Mouse (Mus musculus): Measurements from ENCODE around the gene Rac3. TPM values are rescaled to one million over a fixed set of nuclear protein-coding genes. Genes with fewer than 3 reads are reported as not detected.

Gene Rac3
- polyA plus RNA-seq, 1 experiment from 2014 or later = 10.0 TPM

DNA sequence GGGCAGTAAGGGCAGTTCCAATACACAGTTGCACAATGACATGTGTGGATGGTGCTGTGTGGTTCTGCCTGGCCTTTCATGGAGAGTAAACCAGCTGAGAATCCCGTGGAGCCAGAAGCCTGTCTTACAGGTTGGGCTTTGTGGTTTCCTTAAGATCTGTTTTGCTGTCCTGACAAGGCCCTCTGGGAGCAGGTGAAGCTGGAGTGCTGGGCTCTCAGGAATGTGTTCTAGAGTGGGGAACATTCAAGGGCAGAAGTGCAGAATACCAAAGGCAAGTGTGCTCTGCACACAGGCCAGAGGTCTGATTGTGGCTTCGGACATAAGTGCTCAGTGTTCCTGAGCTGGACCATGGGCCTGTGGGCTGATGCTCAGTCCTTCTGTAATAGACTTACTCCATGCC lies 36.6 kb upstream of the Rac3 start:
- in situ Hi-C loops (cut with MboI; ENCODE audit: low pct_unique_long_range_greater_than_20kb) = no loop called here
- ATAC-seq (no peak), DNase-seq (ENCODE audit: low read depth, low spot score) (no peak)
- no peaks in the 10 kb centered on the region for H3K27me3 ChIP-seq
- POLR2A ChIA-PET = interaction anchor here (1.5 to 1.6 kb wide), 2 partner anchors 8 to 10 kb away, joined by 4 to 5 read pairs; no protein-coding TSS in a partner anchor
- no peak for TF ChIP-seq CTCF (IDR thresholded peaks at IDR 0.05)
- CTCF ChIA-PET = interaction anchor here (1.2 to 2.2 kb wide), 2 partner anchors 13 to 26 kb away, joined by 4 read pairs; no protein-coding TSS in a partner anchor

DNA sequence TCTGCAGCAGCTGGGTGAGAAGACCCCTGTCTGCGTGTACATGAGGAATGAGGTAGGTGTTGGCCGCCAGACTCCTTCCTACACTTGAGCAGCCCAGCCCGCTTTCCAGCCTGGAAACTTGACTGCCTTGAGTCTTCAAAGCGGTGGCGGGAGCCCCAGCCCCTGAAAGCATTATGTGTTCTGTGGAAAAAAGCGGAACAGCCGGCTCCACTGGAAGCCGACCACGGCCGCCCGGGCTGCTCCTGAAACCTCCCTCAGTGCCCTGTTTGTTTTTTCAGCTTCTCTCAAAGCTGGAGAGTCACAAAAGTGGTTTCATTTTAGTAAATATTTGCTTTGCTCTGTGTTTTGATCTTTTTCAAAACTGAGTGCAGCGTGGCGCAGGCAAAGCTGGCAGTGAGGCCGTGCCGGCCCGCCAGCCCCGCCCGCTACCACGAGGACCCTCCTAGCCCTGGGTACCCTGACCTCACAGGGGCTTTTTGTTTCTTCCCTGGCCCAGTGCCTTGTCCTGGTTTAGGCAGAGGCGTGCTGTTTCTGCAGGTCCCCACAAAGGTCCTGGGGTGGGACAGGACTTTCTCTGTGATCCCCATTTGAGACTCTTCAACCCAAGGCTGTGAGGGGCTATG lies 34.5 kb upstream of the Rac3 start:
- POLR2A ChIA-PET = no interaction called here
- DNase-seq (ENCODE audit: low read depth, low spot score) (no peak), ATAC-seq (no peak)

DNA sequence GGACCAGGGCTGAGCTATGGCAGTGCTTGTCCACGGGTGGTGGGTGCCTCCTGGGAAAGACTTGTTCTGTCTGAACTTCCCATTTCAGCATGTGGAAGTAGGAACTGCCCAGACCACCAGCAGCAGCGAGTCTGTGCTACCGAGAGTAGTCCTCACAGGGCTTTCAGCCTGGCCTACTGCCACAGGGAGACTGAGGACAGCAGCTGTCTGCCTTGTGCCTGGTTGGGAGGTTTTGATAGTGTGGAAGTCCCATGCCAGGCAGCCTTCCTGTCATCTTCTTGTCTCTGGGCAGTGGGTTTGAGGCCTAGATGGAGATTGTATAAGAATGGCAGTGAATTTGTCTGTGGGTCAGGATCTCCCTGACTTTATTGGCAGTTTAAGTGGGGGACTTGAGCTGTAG lies 31.9 kb upstream of the Rac3 start:
- DNase-seq (ENCODE audit: low read depth, low spot score) (no peak), ATAC-seq (no peak)
- ChIA-PET CTCF (interaction anchor here (1.2 kb wide), 1 partner anchor 12 kb away, joined by 3 read pairs; no protein-coding TSS in a partner anchor), POLR2A (no interaction called here)
- no peaks in the 10 kb centered on the region for H3K27me3 ChIP-seq
- in situ Hi-C loops (cut with MboI; ENCODE audit: low pct_unique_long_range_greater_than_20kb) = no loop called here
- no peak for TF ChIP-seq CTCF (IDR thresholded peaks at IDR 0.05)

More for the DNA sequence above, 34.5 kb upstream of the Rac3 start:
- in situ Hi-C loops (cut with MboI; ENCODE audit: low pct_unique_long_range_greater_than_20kb) = no loop called here
- TF ChIP-seq CTCF (IDR thresholded peaks at IDR 0.05) = no peak
- CTCF ChIA-PET = no interaction called here
- no peaks in the 10 kb centered on the region for H3K27me3 ChIP-seq

- TF ChIP-seq CTCF (IDR thresholded peaks at IDR 0.05) = no peak
- ChIA-PET CTCF (interaction anchor here (0.7 to 1.3 kb wide), 3 partner anchors 16 to 26 kb away, joined by 3 read pairs; no protein-coding TSS in a partner anchor), POLR2A (interaction anchor here (2.3 kb wide), 1 partner anchor 9 kb away, joined by 5 read pairs; no protein-coding TSS in a partner anchor)
- H3K27me3 ChIP-seq = no peaks in the 10 kb centered on the region
- in situ Hi-C loops (cut with MboI; ENCODE audit: low pct_unique_long_range_greater_than_20kb) = no loop called here
- DNase-seq (ENCODE audit: low read depth, low spot score) (no peak), ATAC-seq (no peak)
These were observed 28.7 kb upstream of the Rac3 start for GRCm38 (mm10) chr11:120692471-120693011.

GRCm38 (mm10) chr11:120693461-120693860 lies 27.8 kb upstream of the Rac3 start:
- TF ChIP-seq CTCF (IDR thresholded peaks at IDR 0.05) = no peak
- ChIA-PET CTCF (interaction anchor here (0.7 to 0.8 kb wide), 2 partner anchors 19 to 27 kb away, joined by 3 read pairs; no protein-coding TSS in a partner anchor), POLR2A (interaction anchor here (2.3 kb wide), 1 partner anchor 10 kb away, joined by 5 read pairs; no protein-coding TSS in a partner anchor)
- H3K27me3 ChIP-seq = no peaks in the 10 kb centered on the region
- in situ Hi-C loops (cut with MboI; ENCODE audit: low pct_unique_long_range_greater_than_20kb) = no loop called here
- ATAC-seq (no peak), DNase-seq (ENCODE audit: low read depth, low spot score) (no peak)

GRCm38 (mm10) chr11:120695184-120695583 lies 26.1 kb upstream of the Rac3 start:
- CTCF ChIA-PET = no interaction called here
- DNase-seq (ENCODE audit: low read depth, low spot score) = no peak
- in situ Hi-C loops (cut with MboI; ENCODE audit: low pct_unique_long_range_greater_than_20kb) = no loop called here
- POLR2A ChIA-PET = no interaction called here
- ATAC-seq = no peak
- H3K27me3 ChIP-seq = no peaks in the 10 kb centered on the region
- TF ChIP-seq CTCF (IDR thresholded peaks at IDR 0.05) = no peak

DNA sequence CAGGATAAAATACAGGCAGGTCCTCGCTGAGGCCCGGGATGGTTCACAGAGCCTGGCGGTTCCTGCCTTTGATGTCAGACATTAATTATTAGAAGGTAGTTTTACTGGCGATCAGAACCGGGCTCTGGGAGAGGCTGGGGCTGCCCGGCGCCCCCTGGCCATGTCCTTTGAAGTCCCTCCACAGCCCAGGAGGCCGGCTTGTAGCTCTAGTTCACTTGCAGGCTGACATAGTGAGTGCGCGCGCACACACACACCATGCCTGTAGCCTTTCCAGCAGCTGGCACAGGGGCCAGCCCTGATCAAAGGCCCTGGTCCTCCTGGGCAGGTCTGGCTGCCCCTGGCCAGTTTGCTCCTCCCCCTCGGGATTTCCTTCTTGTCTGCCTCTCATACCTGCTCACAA lies 25.6 kb upstream of the Rac3 start:
- ATAC-seq (no peak), DNase-seq (ENCODE audit: low read depth, low spot score) (no peak)
- CTCF ChIA-PET = no interaction called here
- POLR2A ChIA-PET = no interaction called here
- no peak for TF ChIP-seq CTCF (IDR thresholded peaks at IDR 0.05)
- in situ Hi-C loops (cut with MboI; ENCODE audit: low pct_unique_long_range_greater_than_20kb) = no loop called here
- no peaks in the 10 kb centered on the region for H3K27me3 ChIP-seq

DNA sequence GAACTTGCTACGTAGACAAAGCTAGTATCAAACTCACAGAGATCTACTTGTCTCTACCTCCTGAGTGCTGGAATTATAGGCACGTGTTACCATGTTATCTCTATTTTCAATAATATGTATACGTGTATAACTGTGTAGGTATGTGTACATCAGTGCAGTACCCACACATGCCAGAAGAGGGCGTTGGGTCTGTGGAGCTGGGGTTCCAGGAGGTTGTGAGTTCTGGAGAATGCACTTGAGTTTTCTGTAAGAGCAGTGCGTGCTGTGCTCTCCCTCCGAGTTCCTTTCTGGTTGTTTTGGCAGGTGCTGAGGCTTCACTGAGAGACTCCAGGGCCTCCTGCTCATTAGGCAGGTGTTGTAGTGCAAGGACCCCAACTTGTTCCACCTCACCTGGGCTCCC lies 24.7 kb upstream of the Rac3 start:
- ATAC-seq (no peak), DNase-seq (ENCODE audit: low read depth, low spot score) (no peak)
- no peak for TF ChIP-seq CTCF (IDR thresholded peaks at IDR 0.05)
- POLR2A ChIA-PET = no interaction called here
- CTCF ChIA-PET = interaction anchor here (1.6 to 1.9 kb wide), 2 partner anchors 23 to 65 kb away, joined by 3 to 4 read pairs; partner anchors contain the start of gene Aspscr1
- in situ Hi-C loops (cut with MboI; ENCODE audit: low pct_unique_long_range_greater_than_20kb) = no loop called here
- no peaks in the 10 kb centered on the region for H3K27me3 ChIP-seq

DNA sequence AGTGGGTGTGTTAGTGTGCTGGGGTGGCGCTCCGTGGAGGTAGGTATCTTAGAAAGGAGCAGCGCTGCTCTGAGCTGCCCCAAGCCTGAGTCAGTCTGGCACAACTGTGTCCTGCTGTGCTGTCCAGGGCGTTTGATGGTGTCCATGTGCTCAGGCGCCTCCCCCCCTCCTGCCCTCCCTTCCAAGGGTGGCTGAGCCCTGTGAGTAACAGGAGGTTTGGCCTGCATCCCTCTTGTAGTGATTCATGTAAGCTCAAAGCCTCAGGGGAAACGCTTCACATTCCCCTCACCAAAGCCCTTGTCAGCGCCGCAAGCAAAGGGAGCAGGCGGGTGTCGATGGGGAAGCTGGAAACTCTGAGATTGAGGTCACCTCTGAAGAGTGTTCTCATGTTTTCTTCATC lies 23.5 kb upstream of the Rac3 start:
- no peak for TF ChIP-seq CTCF (IDR thresholded peaks at IDR 0.05)
- H3K27me3 ChIP-seq = no peaks in the 10 kb centered on the region
- ATAC-seq (peak; percentile 87), DNase-seq (ENCODE audit: low read depth, low spot score) (peak; percentile 93)
- ChIA-PET POLR2A (interaction anchor here (1.3 to 4.0 kb wide), 2 partner anchors 13 to 24 kb away, joined by 3 to 12 read pairs; partner anchors contain the start of gene Aspscr1), CTCF (interaction anchor here (0.8 to 1.9 kb wide), 9 partner anchors 9 to 79 kb away, joined by 3 to 6 read pairs (median 4); partner anchors contain the start of gene Aspscr1)
- in situ Hi-C loops (cut with MboI; ENCODE audit: low pct_unique_long_range_greater_than_20kb) = no loop called here

GRCm38 (mm10) chr11:120703696-120704454 lies 17.4 kb upstream of the Rac3 start:
- DNase-seq (ENCODE audit: low read depth, low spot score) (no peak), ATAC-seq (no peak)
- in situ Hi-C loops (cut with MboI; ENCODE audit: low pct_unique_long_range_greater_than_20kb) = no loop called here
- no peaks in the 10 kb centered on the region for H3K27me3 ChIP-seq
- ChIA-PET CTCF (interaction anchor here (3.3 kb wide), 1 partner anchor 73 kb away, joined by 9 read pairs; no protein-coding TSS in a partner anchor), POLR2A (interaction anchor here (0.8 kb wide), 1 partner anchor 8 kb away, joined by 3 read pairs; no protein-coding TSS in a partner anchor)
- TF ChIP-seq CTCF (IDR thresholded peaks at IDR 0.05) = no peak
